Mouse (Mus musculus): ENCODE measurements at regions not wholly inside any gene's neighbourhood (a gene's known extent, or its start where the extent isn't known, plus 50 kb on each side); places are given as distances from the start of the nearest gene placed in this dataset.

DNA sequence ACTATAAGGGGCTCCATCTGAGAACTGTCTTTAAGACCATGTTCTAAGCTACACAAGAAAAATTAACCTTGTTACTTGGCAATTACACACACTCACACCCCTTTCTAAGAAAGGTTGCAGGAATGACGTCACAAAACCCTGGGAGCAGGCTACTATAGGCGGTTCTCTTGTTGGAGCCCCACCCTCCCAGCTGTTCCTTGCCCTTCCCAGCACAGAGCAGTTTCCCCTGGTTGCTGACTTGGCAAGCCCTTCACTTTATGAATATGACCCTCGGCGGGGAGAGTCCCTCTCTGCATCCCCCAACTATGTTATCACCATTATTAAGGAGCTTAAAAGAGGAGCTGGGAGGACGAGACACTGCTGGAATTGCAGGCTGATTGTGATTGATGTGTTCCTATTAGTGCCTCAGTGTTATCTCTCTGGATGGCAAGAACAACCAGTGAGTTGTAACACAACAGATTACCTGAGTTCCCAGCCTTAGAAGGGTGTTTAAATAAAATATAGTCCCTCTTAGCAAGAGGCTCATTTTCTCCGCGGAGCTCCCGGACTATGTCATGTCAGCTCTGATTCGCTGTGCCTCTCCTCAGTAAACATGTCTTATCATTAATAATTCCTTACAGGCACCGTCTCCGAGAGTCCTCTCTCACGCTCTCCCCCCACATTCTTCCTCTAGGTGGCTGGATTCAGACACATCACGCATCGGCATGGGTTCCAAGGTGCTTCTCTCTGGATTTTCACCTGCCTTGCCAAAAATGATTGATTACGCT is 105.7 kb downstream of the Insig2 start:
- Histone ChIP-seq H3K36me3 (ENCODE audit: control insufficient read depth, insufficient read depth) (no peaks in the 10 kb centered on the region), H3K4me3 (ENCODE audit: low read depth, low read length) (no peak overlapping the region), H3K27ac (ENCODE audit: low read length) (no peak overlapping the region), H3K9ac (ENCODE audit: low read depth, low read length) (no peak overlapping the region), H3K27me3 (ENCODE audit: control insufficient read depth, insufficient read depth, low read depth, low read length) (no peaks in the 10 kb centered on the region), H3K4me1 (ENCODE audit: control insufficient read depth, low read depth, low read length) (no peaks in the 10 kb centered on the region), H3K9me3 (replicated peaks; ENCODE audit: control insufficient read depth, low read length) (no peaks in the 10 kb centered on the region), H3K4me2 (ENCODE audit: low read depth, low read length) (no peak overlapping the region)
- WGBS (ENCODE audit: insufficient replicate concordance): 49% methylated on average over 15 of the region's 15 CpGs
- ATAC-seq (ENCODE audit: low read depth): no peak

DNA sequence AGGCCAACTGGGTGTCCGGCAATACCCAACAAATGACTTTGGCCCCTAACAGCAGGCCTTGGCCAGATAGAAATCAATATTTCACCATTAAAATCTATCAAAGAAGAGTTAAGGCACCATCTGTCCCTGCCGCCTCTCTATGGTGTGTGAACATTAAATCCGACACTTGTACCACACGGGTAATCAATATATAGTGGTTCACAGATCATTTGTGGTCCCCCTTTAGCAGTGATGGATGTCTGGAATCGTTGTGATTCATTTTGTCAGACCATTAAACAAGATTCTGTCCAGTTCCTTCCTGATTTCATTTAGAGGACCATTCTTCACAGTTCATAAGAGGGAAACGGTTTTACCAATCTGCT is 105.2 kb downstream of the Insig2 start:
- no peaks in the 10 kb centered on the region for H3K36me3 ChIP-seq (ENCODE audit: control insufficient read depth, insufficient read depth)
- no peak overlapping the region for H3K4me3 ChIP-seq (ENCODE audit: low read depth, low read length)
- H3K27me3 ChIP-seq (ENCODE audit: control insufficient read depth, insufficient read depth, low read depth, low read length): no peaks in the 10 kb centered on the region
- no peak overlapping the region for H3K4me2 ChIP-seq (ENCODE audit: low read depth, low read length)
- WGBS (ENCODE audit: insufficient replicate concordance): 61% methylated on average over 6 of the region's 6 CpGs
- no peak overlapping the region for H3K9ac ChIP-seq (ENCODE audit: low read depth, low read length)
- no peak for ATAC-seq (ENCODE audit: low read depth)
- H3K4me1 ChIP-seq (ENCODE audit: control insufficient read depth, low read depth, low read length): no peaks in the 10 kb centered on the region
- no peaks in the 10 kb centered on the region for H3K9me3 ChIP-seq (replicated peaks; ENCODE audit: control insufficient read depth, low read length)
- H3K27ac ChIP-seq (ENCODE audit: low read length): no peak overlapping the region

DNA sequence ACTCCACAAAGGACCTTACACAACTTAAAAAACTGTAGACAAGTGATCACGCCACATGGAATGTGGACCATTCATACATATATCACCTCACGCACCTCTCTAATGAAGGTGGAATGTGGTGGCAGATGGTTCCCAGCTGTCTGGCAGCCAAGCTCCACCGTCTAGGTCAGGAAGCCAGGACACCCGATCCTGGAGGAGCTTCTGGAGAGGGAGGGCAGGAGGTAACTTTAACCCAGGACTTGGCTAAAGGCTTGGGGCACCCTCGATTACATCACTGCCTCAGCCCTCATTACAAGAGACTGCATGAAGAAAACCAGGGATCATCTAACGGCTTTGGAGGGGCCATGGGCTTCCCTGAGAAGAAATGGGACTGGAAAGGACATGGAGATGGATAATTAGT is 88.8 kb downstream of the Insig2 start:
- no peak overlapping the region for H3K4me3 ChIP-seq (ENCODE audit: low read depth, low read length)
- no peaks in the 10 kb centered on the region for H3K4me1 ChIP-seq (ENCODE audit: control insufficient read depth, low read depth, low read length)
- H3K9ac ChIP-seq (ENCODE audit: low read depth, low read length): no peak overlapping the region
- WGBS (ENCODE audit: insufficient replicate concordance): 48% methylated on average over 6 of the region's 6 CpGs
- H3K36me3 ChIP-seq (ENCODE audit: control insufficient read depth, insufficient read depth): no peaks in the 10 kb centered on the region
- H3K4me2 ChIP-seq (ENCODE audit: low read depth, low read length): no peak overlapping the region
- H3K27me3 ChIP-seq (ENCODE audit: control insufficient read depth, insufficient read depth, low read depth, low read length): no peaks in the 10 kb centered on the region
- no peak overlapping the region for H3K27ac ChIP-seq (ENCODE audit: low read length)
- ATAC-seq (ENCODE audit: low read depth): no peak
- H3K9me3 ChIP-seq (replicated peaks; ENCODE audit: control insufficient read depth, low read length): no peaks in the 10 kb centered on the region

DNA sequence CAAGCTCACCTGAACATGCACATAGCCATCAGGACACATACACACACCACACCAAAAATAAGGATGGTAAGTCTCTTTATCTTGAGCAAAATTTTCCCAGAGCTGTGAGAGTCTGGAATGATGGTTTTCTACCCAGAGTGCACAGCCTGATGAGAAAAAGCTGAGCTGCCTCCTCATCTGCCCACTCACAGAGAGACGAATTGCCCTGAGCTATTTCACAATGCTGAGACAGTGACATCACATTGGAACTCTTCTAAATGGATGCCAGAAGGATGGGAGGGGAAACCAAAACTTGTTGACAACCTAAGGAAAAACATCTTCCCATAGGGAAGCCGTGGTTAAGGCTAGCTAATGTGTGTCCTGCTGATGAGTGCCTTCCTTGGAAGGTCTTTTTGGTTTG is 84.8 kb downstream of the Insig2 start:
- Histone ChIP-seq H3K36me3 (ENCODE audit: control insufficient read depth, insufficient read depth) (no peaks in the 10 kb centered on the region), H3K4me2 (ENCODE audit: low read depth, low read length) (no peak overlapping the region), H3K4me3 (ENCODE audit: low read depth, low read length) (no peak overlapping the region), H3K4me1 (ENCODE audit: control insufficient read depth, low read depth, low read length) (no peaks in the 10 kb centered on the region), H3K9me3 (replicated peaks; ENCODE audit: control insufficient read depth, low read length) (no peaks in the 10 kb centered on the region), H3K9ac (ENCODE audit: low read depth, low read length) (no peak overlapping the region), H3K27ac (ENCODE audit: low read length) (no peak overlapping the region), H3K27me3 (ENCODE audit: control insufficient read depth, insufficient read depth, low read depth, low read length) (no peaks in the 10 kb centered on the region)
- no peak for ATAC-seq (ENCODE audit: low read depth)
- WGBS (ENCODE audit: insufficient replicate concordance): 26% methylated on average over 2 of the region's 2 CpGs

DNA sequence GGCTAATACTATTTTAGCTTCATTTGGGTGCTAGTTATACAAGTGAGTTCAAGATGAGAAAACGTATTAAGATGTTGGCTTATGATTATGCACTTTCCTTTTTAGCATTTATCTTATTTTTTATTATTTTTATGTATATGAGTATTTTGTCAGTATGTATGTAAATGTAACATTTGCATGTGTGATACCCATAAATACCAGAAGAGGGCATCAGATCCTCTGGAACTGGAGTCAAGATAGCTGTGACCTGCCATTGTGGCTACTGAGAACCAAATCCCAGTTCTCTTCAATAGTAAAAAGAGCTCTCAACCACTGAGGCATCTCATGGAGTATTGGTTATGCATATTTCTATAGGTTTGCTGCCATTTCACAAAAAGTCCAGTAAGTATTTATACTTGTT is 83.3 kb downstream of the Insig2 start:
- Histone ChIP-seq H3K36me3 (ENCODE audit: control insufficient read depth, insufficient read depth) (no peaks in the 10 kb centered on the region), H3K4me2 (ENCODE audit: low read depth, low read length) (no peak overlapping the region), H3K27ac (ENCODE audit: low read length) (no peak overlapping the region), H3K9me3 (replicated peaks; ENCODE audit: control insufficient read depth, low read length) (no peaks in the 10 kb centered on the region), H3K27me3 (ENCODE audit: control insufficient read depth, insufficient read depth, low read depth, low read length) (no peaks in the 10 kb centered on the region), H3K9ac (ENCODE audit: low read depth, low read length) (no peak overlapping the region), H3K4me1 (ENCODE audit: control insufficient read depth, low read depth, low read length) (no peaks in the 10 kb centered on the region), H3K4me3 (ENCODE audit: low read depth, low read length) (no peak overlapping the region)
- 20% methylated on average over 1 of the region's 1 CpGs for WGBS (ENCODE audit: insufficient replicate concordance)
- ATAC-seq (ENCODE audit: low read depth): no peak

DNA sequence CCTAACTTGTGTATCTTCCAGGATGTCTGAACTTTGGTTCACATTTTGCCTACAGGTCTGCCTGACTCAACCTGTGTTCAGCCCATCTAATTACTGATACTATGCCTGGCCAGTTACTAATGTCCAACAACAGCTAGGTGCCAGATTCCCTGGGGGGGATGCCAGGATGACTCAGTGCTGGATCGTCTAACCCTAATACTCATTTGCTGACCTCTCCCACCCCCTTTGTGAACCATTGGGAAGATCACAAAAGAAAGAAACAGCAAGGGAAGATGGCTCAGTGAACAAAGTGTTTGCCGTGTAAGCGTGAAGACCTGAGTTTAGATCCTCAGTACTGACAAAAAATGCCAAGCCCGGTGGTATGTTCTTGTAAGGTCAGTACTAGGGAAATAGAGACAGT is 81.7 kb downstream of the Insig2 start:
- Histone ChIP-seq H3K4me2 (ENCODE audit: low read depth, low read length) (no peak overlapping the region), H3K27ac (ENCODE audit: low read length) (no peak overlapping the region), H3K27me3 (ENCODE audit: control insufficient read depth, insufficient read depth, low read depth, low read length) (no peaks in the 10 kb centered on the region), H3K4me3 (ENCODE audit: low read depth, low read length) (no peak overlapping the region), H3K4me1 (ENCODE audit: control insufficient read depth, low read depth, low read length) (no peaks in the 10 kb centered on the region), H3K9ac (ENCODE audit: low read depth, low read length) (no peak overlapping the region), H3K9me3 (replicated peaks; ENCODE audit: control insufficient read depth, low read length) (no peaks in the 10 kb centered on the region), H3K36me3 (ENCODE audit: control insufficient read depth, insufficient read depth) (no peaks in the 10 kb centered on the region)
- no peak for ATAC-seq (ENCODE audit: low read depth)
- WGBS (ENCODE audit: insufficient replicate concordance): 59% methylated on average over 4 of the region's 4 CpGs

DNA sequence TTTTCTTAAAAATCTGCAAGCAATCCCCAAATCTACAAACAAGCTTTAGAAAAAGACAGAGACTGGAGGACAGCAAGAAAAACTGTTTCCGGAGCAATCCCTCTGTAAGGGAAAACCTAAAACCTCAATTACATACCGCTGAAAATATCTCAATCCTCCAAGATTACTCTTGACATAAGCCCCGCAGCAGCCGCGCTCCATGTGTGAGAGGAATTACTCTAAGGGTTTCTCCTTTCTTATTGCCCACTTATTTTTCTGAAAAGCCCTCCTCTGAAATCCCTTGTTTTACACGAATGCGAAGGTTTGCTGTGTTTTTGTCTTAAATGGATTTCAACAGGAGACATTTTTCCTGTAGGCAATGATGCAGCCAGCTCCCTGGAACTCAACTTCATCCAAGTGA is 80.3 kb downstream of the Insig2 start:
- no peaks in the 10 kb centered on the region for H3K27me3 ChIP-seq (ENCODE audit: control insufficient read depth, insufficient read depth, low read depth, low read length)
- no peaks in the 10 kb centered on the region for H3K4me1 ChIP-seq (ENCODE audit: control insufficient read depth, low read depth, low read length)
- no peak overlapping the region for H3K4me3 ChIP-seq (ENCODE audit: low read depth, low read length)
- no peak for ATAC-seq (ENCODE audit: low read depth)
- H3K9me3 ChIP-seq (replicated peaks; ENCODE audit: control insufficient read depth, low read length): no peaks in the 10 kb centered on the region
- H3K9ac ChIP-seq (ENCODE audit: low read depth, low read length): no peak overlapping the region
- no peak overlapping the region for H3K27ac ChIP-seq (ENCODE audit: low read length)
- H3K36me3 ChIP-seq (ENCODE audit: control insufficient read depth, insufficient read depth): no peaks in the 10 kb centered on the region
- H3K4me2 ChIP-seq (ENCODE audit: low read depth, low read length): no peak overlapping the region
- WGBS (ENCODE audit: insufficient replicate concordance): 74% methylated on average over 7 of the region's 7 CpGs

DNA sequence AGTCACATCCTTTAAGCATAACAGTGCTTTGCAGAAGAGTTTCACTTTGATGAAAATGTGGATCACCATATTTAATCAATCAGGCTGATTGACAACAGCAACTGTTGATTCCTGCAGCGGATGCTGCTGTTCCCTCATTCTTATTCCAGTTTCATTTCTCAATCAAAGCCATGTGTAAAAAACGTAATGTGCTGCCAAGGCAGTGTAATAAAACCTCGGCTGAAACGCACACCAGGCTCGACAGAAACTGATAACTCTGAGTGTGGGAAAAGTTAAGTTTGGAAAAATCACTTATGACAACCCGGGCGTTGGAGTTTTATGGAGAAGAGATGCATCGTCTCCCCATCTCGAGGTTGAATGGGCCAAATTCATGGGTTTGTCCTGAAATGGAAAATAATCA is 78.2 kb downstream of the Insig2 start:
- Histone ChIP-seq H3K9ac (ENCODE audit: low read depth, low read length) (no peak overlapping the region), H3K36me3 (ENCODE audit: control insufficient read depth, insufficient read depth) (no peaks in the 10 kb centered on the region), H3K4me3 (ENCODE audit: low read depth, low read length) (no peak overlapping the region), H3K4me2 (ENCODE audit: low read depth, low read length) (no peak overlapping the region), H3K9me3 (replicated peaks; ENCODE audit: control insufficient read depth, low read length) (no peaks in the 10 kb centered on the region), H3K27ac (ENCODE audit: low read length) (no peak overlapping the region), H3K27me3 (ENCODE audit: control insufficient read depth, insufficient read depth, low read depth, low read length) (no peaks in the 10 kb centered on the region), H3K4me1 (ENCODE audit: control insufficient read depth, low read depth, low read length) (no peaks in the 10 kb centered on the region)
- ATAC-seq (ENCODE audit: low read depth): no peak
- WGBS (ENCODE audit: insufficient replicate concordance): 74% methylated on average over 9 of the region's 9 CpGs
